Mouse (Mus musculus): ENCODE measurements around the gene Gm34302.

GRCm38 (mm10) chr3:63493563-63493962, 9.9 kb upstream of the Gm34302 start:
- no peak for TF ChIP-seq POLR2A (IDR thresholded peaks at IDR 0.05; ENCODE audit: low read depth, low read length)
- TF ChIP-seq CTCF (conservative IDR thresholded peaks at IDR 0.05; ENCODE audit: insufficient read depth, insufficient read length, low read depth, low read length): no peak

Data from kidney, adult 2 months (tissue).